Mouse (Mus musculus): ENCODE results near the gene Mboat2. TPM values are rescaled to one million over a fixed set of nuclear protein-coding genes. Genes with fewer than 3 reads are reported as not detected.

The Mboat2 gene
- polyA plus RNA-seq, 1 experiment from 2014 or later = 69.0 TPM

GRCm38 (mm10) chr12:24845344-24845743 is 14.7 kb downstream of the Mboat2 start:
- WGBS = 84% methylated on average over 4 of the region's 4 CpGs
- no peak overlapping the region for H3K9ac ChIP-seq (ENCODE audit: low read depth, low read length)
- H3K27ac ChIP-seq (ENCODE audit: low read length) = no peak overlapping the region
- peaks cover 28% of the 10 kb centered on the region for H3K4me1 ChIP-seq (ENCODE audit: control insufficient read depth, insufficient read depth, low read length)
- H3K27me3 ChIP-seq (ENCODE audit: control insufficient read depth, insufficient read depth, low read depth, low read length) = no peaks in the 10 kb centered on the region
- no peaks in the 10 kb centered on the region for H3K36me3 ChIP-seq (ENCODE audit: control insufficient read depth, insufficient read depth, low read length)
- no peak overlapping the region for H3K4me3 ChIP-seq (ENCODE audit: low read depth, low read length)
- no peak for ATAC-seq
- H3K4me2 ChIP-seq (ENCODE audit: low read length) = no peak overlapping the region
- no peaks in the 10 kb centered on the region for H3K9me3 ChIP-seq (replicated peaks; ENCODE audit: control insufficient read depth, low read length, poor library complexity, severe bottlenecking)

GRCm38 (mm10) chr12:24848107-24848506 is 17.4 kb downstream of the Mboat2 start:
- Histone ChIP-seq H3K4me3 (ENCODE audit: low read depth, low read length) (no peak overlapping the region), H3K36me3 (ENCODE audit: control insufficient read depth, insufficient read depth, low read length) (no peaks in the 10 kb centered on the region), H3K9me3 (replicated peaks; ENCODE audit: control insufficient read depth, low read length, poor library complexity, severe bottlenecking) (no peaks in the 10 kb centered on the region), H3K27ac (ENCODE audit: low read length) (no peak overlapping the region), H3K4me2 (ENCODE audit: low read length) (no peak overlapping the region), H3K4me1 (ENCODE audit: control insufficient read depth, insufficient read depth, low read length) (peaks cover 13% of the 10 kb centered on the region), H3K27me3 (ENCODE audit: control insufficient read depth, insufficient read depth, low read depth, low read length) (no peaks in the 10 kb centered on the region), H3K9ac (ENCODE audit: low read depth, low read length) (no peak overlapping the region)
- ATAC-seq = no peak
- WGBS = 91% methylated on average over 5 of the region's 5 CpGs

- Histone ChIP-seq H3K9ac (ENCODE audit: low read depth, low read length) (no peak overlapping the region), H3K36me3 (ENCODE audit: control insufficient read depth, insufficient read depth, low read length) (no peaks in the 10 kb centered on the region), H3K4me2 (ENCODE audit: low read length) (no peak overlapping the region), H3K4me1 (ENCODE audit: control insufficient read depth, insufficient read depth, low read length) (peaks cover 11% of the 10 kb centered on the region), H3K27me3 (ENCODE audit: control insufficient read depth, insufficient read depth, low read depth, low read length) (no peaks in the 10 kb centered on the region), H3K4me3 (ENCODE audit: low read depth, low read length) (no peak overlapping the region), H3K9me3 (replicated peaks; ENCODE audit: control insufficient read depth, low read length, poor library complexity, severe bottlenecking) (no peaks in the 10 kb centered on the region), H3K27ac (ENCODE audit: low read length) (no peak overlapping the region)
- WGBS = 88% methylated on average over 5 of the region's 5 CpGs
- ATAC-seq = no peak
Observed at GRCm38 (mm10) chr12:24857354-24857753, 26.7 kb downstream of the Mboat2 start.

GRCm38 (mm10) chr12:24859357-24859756 is 28.7 kb downstream of the Mboat2 start:
- no peaks in the 10 kb centered on the region for H3K9me3 ChIP-seq (replicated peaks; ENCODE audit: control insufficient read depth, low read length, poor library complexity, severe bottlenecking)
- no peak overlapping the region for H3K27ac ChIP-seq (ENCODE audit: low read length)
- no peak overlapping the region for H3K9ac ChIP-seq (ENCODE audit: low read depth, low read length)
- peaks cover 13% of the 10 kb centered on the region for H3K4me1 ChIP-seq (ENCODE audit: control insufficient read depth, insufficient read depth, low read length)
- no peak overlapping the region for H3K4me2 ChIP-seq (ENCODE audit: low read length)
- no peaks in the 10 kb centered on the region for H3K36me3 ChIP-seq (ENCODE audit: control insufficient read depth, insufficient read depth, low read length)
- H3K27me3 ChIP-seq (ENCODE audit: control insufficient read depth, insufficient read depth, low read depth, low read length) = no peaks in the 10 kb centered on the region
- H3K4me3 ChIP-seq (ENCODE audit: low read depth, low read length) = no peak overlapping the region
- ATAC-seq = no peak
- 64% methylated on average over 7 of the region's 7 CpGs for WGBS

GRCm38 (mm10) chr12:24860436-24860835 is 29.8 kb downstream of the Mboat2 start:
- Histone ChIP-seq H3K27me3 (ENCODE audit: control insufficient read depth, insufficient read depth, low read depth, low read length) (no peaks in the 10 kb centered on the region), H3K4me2 (ENCODE audit: low read length) (no peak overlapping the region), H3K27ac (ENCODE audit: low read length) (no peak overlapping the region), H3K9ac (ENCODE audit: low read depth, low read length) (no peak overlapping the region), H3K36me3 (ENCODE audit: control insufficient read depth, insufficient read depth, low read length) (no peaks in the 10 kb centered on the region), H3K9me3 (replicated peaks; ENCODE audit: control insufficient read depth, low read length, poor library complexity, severe bottlenecking) (no peaks in the 10 kb centered on the region), H3K4me1 (ENCODE audit: control insufficient read depth, insufficient read depth, low read length) (peaks cover 13% of the 10 kb centered on the region), H3K4me3 (ENCODE audit: low read depth, low read length) (no peak overlapping the region)
- WGBS = 89% methylated on average over 9 of the region's 9 CpGs
- ATAC-seq = no peak

GRCm38 (mm10) chr12:24863762-24864161 is 33.1 kb downstream of the Mboat2 start:
- Histone ChIP-seq H3K27ac (ENCODE audit: low read length) (no peak overlapping the region), H3K4me3 (ENCODE audit: low read depth, low read length) (no peak overlapping the region), H3K9me3 (replicated peaks; ENCODE audit: control insufficient read depth, low read length, poor library complexity, severe bottlenecking) (no peaks in the 10 kb centered on the region), H3K9ac (ENCODE audit: low read depth, low read length) (no peak overlapping the region), H3K4me1 (ENCODE audit: control insufficient read depth, insufficient read depth, low read length) (peaks cover 7% of the 10 kb centered on the region), H3K4me2 (ENCODE audit: low read length) (no peak overlapping the region), H3K27me3 (ENCODE audit: control insufficient read depth, insufficient read depth, low read depth, low read length) (no peaks in the 10 kb centered on the region), H3K36me3 (ENCODE audit: control insufficient read depth, insufficient read depth, low read length) (no peaks in the 10 kb centered on the region)
- WGBS = 60% methylated on average over 1 of the region's 1 CpGs
- no peak for ATAC-seq

GRCm38 (mm10) chr12:24866645-24867044 is 36.0 kb downstream of the Mboat2 start:
- 0 out of 2 replicates have a peak, but pooled peaks cover 2% of the 10 kb centered on the region for H3K4me1 ChIP-seq (ENCODE audit: control insufficient read depth, insufficient read depth, low read length)
- no peak overlapping the region for H3K4me3 ChIP-seq (ENCODE audit: low read depth, low read length)
- ATAC-seq = no peak
- H3K27me3 ChIP-seq (ENCODE audit: control insufficient read depth, insufficient read depth, low read depth, low read length) = no peaks in the 10 kb centered on the region
- H3K4me2 ChIP-seq (ENCODE audit: low read length) = no peak overlapping the region
- H3K27ac ChIP-seq (ENCODE audit: low read length) = no peak overlapping the region
- WGBS = 89% methylated on average over 6 of the region's 6 CpGs
- no peaks in the 10 kb centered on the region for H3K36me3 ChIP-seq (ENCODE audit: control insufficient read depth, insufficient read depth, low read length)
- H3K9me3 ChIP-seq (replicated peaks; ENCODE audit: control insufficient read depth, low read length, poor library complexity, severe bottlenecking) = no peaks in the 10 kb centered on the region
- H3K9ac ChIP-seq (ENCODE audit: low read depth, low read length) = no peak overlapping the region

- Histone ChIP-seq H3K36me3 (ENCODE audit: control insufficient read depth, insufficient read depth, low read length) (no peaks in the 10 kb centered on the region), H3K4me2 (ENCODE audit: low read length) (no peak overlapping the region), H3K9me3 (replicated peaks; ENCODE audit: control insufficient read depth, low read length, poor library complexity, severe bottlenecking) (no peaks in the 10 kb centered on the region), H3K9ac (ENCODE audit: low read depth, low read length) (no peak overlapping the region), H3K4me3 (ENCODE audit: low read depth, low read length) (no peak overlapping the region), H3K27ac (ENCODE audit: low read length) (no peak overlapping the region), H3K4me1 (ENCODE audit: control insufficient read depth, insufficient read depth, low read length) (0 out of 2 replicates have a peak, but pooled peaks cover 1% of the 10 kb centered on the region), H3K27me3 (ENCODE audit: control insufficient read depth, insufficient read depth, low read depth, low read length) (no peaks in the 10 kb centered on the region)
- 89% methylated on average over 4 of the region's 4 CpGs for WGBS
- ATAC-seq = no peak
Observed at GRCm38 (mm10) chr12:24868694-24869093, 38.0 kb downstream of the Mboat2 start.

GRCm38 (mm10) chr12:24869231-24869630 is 38.6 kb downstream of the Mboat2 start:
- Histone ChIP-seq H3K4me1 (ENCODE audit: control insufficient read depth, insufficient read depth, low read length) (no peaks in the 10 kb centered on the region), H3K9me3 (replicated peaks; ENCODE audit: control insufficient read depth, low read length, poor library complexity, severe bottlenecking) (no peaks in the 10 kb centered on the region), H3K27me3 (ENCODE audit: control insufficient read depth, insufficient read depth, low read depth, low read length) (no peaks in the 10 kb centered on the region), H3K9ac (ENCODE audit: low read depth, low read length) (no peak overlapping the region), H3K36me3 (ENCODE audit: control insufficient read depth, insufficient read depth, low read length) (no peaks in the 10 kb centered on the region), H3K4me3 (ENCODE audit: low read depth, low read length) (no peak overlapping the region), H3K4me2 (ENCODE audit: low read length) (no peak overlapping the region), H3K27ac (ENCODE audit: low read length) (no peak overlapping the region)
- 89% methylated on average over 5 of the region's 5 CpGs for WGBS
- no peak for ATAC-seq
